Mouse (Mus musculus) B cell, adult 62 days (primary cell): ENCODE measurements around the gene Pnpla7. TPM values are rescaled to one million over a fixed set of nuclear protein-coding genes. Genes with fewer than 3 reads are reported as not detected.

Experiments used
- total RNA-seq: library from RNA; stranded (reverse); gene quantifications from 4 replicates; pipeline ENCODE4 v1.2.4, GENCODE M21; 2023

The Pnpla7 gene
- total RNA-seq = 120 to 131 TPM (median 127 TPM) in 4 replicates

GRCm38 (mm10) chr2:24975704-24976297, at the start of gene Pnpla7:
Gene Pnpla7 (plus strand): TSS chr2:24976033.

DNA sequence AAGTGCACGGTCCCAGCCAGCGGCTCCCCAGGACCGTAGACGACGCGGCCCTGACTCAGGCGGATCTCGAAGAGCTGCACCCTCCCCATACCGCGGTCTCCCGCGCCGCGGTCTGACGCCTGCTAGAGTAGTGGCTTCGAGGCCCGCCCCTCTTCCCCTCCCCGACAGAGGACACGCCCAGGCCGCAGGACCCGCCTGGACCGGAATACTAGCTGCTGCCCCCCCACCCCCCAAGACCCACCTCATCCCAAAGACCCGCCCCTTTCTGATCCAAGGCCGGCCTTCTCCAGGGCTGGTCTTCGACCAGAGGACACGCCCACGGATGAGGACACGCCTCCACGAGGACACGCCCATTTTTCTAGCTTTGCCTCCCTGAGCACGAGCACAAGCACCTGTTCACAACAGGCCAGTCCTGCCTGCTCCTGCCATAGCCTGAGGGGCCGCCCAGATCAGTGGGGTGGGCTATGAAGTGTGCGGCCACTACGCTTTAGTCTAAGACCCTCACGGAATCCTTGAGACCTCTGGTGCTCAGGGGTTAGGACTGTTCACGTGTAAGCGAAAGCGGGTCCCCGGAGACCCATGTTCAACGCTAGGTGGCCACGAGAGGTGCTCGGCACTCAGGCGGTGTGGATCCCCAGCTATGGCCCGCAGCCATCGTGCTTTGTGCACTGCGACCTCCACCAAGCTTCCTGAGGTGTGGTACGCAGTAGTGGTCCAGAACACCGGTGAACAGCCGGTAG, 40.6 kb upstream of the Pnpla7 start, which contains the start of gene Arrdc1:
Arrdc1 (minus strand) TSS at position 196 of the 740 bp plus-strand sequence.

DNA sequence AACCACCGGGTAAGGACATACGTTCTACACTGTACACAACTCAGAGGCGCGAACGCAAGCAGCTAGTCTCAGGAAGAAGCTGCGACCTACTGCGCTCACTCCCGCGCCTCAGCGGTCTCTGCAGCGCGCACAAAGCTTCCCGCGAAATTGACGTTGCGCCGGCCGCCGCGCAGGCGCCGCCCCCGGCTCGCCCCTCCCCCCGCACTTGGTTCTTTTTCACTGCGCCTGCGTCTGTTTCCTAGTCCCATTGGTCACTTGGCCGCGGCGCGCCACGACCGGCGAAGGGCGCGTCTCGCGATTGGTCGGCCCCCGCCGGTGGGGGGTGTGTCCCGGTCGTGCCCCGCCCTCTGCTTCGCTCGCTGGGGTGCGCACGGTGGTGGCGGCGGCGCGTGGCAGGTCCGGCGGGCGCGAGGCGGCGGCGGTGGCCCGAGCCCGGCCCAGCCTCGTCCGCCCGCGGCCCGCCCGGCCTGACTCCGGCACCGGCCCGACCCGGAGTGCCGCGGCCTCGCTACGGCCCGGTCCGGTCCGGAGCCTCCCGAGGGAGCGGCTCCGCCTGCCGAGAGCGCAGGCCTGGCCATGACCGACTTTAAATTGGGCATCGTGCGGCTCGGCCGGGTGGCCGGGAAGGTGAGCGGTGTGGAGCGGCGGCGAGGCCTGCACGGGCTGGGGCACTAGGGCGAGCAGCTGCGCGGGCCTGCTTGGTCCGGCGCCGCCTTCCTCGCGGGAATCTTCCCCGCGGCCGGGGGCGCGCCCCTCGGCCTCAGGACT, 26.2 kb upstream of the Pnpla7 start, which contains the start of gene Zmynd19:
Zmynd19 (plus strand) TSS at position 372 of the 768 bp plus-strand sequence.

DNA sequence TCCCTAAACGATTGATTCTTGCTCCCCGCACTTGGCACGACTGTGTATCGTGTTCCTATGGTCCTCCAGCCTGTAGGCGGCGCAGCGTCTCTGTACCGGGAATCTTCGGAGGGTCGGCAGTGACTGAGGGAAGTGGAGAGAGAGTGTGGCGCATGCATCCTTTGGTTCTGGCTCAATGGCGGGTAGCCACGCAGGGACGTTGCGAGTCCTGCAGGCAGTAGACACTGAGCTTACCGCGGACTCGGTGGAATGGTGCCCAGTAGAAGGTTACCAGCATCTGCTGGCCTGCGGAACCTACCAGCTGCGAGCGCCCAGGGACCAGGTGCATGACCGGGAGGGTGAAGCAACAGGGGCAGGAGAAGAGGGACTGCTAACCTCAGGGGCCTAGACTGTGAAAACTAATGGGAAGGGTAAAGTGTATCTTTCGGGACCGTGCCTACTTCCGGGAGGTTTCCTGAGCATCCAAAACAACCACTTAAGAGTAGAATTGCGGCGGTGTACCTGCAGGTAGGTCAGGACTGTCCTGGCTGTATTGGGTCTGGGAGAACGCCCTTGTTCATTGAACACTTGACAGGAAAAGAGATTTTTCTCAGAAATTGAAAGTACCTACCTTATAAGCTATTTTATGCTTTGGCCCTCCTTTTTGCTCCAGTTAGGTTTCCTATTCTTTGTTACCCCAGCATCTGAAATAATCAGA, 13.4 kb upstream of the Pnpla7 start, which contains the start of gene Dph7:
Dph7 (plus strand) TSS at position 97 of the 697 bp plus-strand sequence.

GRCm38 (mm10) chr2:24974906-24975703, 728 bp upstream of the Pnpla7 start, which contains the start of gene Mrpl41:
Gene Mrpl41 (minus strand): TSS chr2:24975098.

DNA sequence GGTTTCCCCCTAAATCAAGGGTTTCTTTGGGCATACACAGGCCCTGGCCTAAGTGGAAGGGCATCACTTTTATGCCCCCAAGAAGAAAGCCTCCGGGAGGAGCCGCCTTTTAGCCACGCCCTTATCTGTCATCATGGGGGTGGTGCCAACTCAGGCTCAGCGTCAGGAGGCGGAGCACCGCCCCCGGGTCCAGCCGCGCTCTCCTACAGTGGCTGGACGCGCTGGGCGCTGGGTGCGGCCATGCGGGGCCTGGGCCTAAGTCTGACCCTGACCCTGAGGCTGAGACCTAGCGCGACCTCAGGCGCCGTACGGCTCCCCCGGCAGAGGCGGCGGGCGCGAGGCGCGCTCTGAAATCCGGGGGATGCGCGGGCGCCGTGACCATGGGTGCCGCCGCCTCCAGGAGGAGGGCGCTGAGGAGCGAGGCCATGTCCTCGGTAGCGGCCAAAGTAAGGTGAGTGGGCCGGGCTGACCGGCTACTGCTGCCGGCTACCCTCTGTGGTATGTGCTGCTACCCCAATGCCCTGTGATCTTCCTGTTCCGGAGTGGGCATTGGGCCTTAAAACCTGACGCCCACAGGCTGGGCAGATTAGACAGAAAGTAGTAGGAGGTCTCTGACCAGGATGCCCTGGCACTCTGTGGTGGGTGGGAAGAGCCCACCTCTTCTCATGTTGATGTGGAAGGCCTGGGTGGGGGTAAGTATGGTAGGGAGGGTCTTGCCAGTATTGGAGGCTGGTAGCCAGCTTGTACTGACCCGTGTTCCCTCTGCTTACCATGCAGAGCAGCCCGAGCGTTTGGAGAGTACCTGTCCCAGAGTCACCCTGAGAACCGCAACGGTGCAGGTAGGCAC, 78.6 kb downstream of the Pnpla7 start, which contains the start of gene Nsmf:
Nsmf (plus strand) TSS at position 135 of the 847 bp plus-strand sequence.

DNA sequence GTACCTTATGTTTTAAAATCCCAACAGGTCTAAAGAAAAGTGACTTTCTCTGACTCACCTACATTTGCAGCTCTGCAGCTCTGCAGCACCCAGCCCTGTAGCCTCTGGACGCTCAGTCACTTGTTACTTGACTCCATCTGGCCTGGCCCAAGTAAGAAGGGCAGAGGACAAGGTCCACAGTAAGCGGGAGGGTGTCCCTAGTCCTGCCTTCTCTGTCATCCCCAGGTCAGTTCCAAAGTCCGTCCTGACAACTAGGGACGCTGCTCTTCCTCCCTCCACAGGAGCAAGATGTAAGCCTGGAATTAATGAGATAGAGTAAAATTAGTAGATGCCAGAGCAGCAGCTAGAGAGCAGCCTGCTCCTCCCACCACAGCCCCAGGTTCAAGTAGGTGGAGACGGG, 104.2 kb downstream of the Pnpla7 start, which contains the start of gene Entpd8:
Entpd8 (plus strand) TSS at position 229 of the 400 bp plus-strand sequence.

DNA sequence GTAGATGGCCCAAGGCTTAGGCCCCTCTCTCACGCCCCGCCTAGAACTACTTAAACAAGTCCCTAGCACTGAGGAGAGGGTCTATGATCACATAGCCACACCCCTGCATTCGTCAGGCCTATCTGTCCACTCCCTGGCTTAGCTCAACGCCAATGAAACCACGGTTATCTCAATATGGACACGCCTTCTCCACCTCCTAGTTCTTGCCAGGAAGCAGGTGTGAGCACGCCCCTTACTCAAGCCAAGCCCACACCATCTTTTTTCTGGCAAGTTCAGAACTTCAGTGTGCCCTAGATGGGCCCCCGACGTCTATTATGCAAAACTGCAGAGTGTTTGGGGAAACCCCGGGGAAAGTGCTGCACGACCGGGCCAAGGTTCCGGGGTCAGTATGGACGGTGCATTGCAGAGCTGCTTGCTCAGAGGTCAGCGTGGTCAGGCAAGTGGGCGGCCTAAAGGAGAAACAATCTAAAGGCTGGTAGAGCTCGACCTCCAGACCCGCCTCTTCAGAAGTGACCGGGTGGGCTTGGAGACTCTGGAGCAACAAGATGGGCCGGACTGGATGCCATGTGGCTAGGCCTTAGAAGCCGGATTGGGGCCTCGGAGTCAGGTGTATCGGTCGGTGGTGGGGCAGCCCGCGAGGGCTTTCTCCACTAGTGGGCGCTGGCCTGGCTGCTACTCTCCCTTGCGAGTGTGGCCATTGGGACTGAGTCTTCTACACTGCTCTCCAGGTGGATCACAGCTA, 119.4 kb downstream of the Pnpla7 start, which contains the start of gene Noxa1:
Noxa1 (minus strand) TSS at position 41 of the 742 bp plus-strand sequence.

Other genes starting within 250 kb of the Pnpla7 start
- 0.12 to 0.30 TPM (median 0.16 TPM) in 3 of 4 replicates, not detected in the other for gene Cacna1b, start 212.9 kb upstream of the Pnpla7 start, total RNA-seq
- 125 to 127 TPM (median 126 TPM) in 4 replicates for gene Ehmt1, start 56.4 kb upstream of the Pnpla7 start, total RNA-seq
- 118 to 128 TPM (median 125 TPM) in 4 replicates for gene Arrdc1, start 40.8 kb upstream of the Pnpla7 start, total RNA-seq
- gene Zmynd19, start 26.2 kb upstream of the Pnpla7 start, total RNA-seq = 15.1 to 24.6 TPM (median 17.8 TPM) in 4 replicates
- gene Dph7, start 13.6 kb upstream of the Pnpla7 start, total RNA-seq = 11.7 to 12.7 TPM (median 12.3 TPM) in 4 replicates
- gene Mrpl41, start 935 bp upstream of the Pnpla7 start, total RNA-seq = 19.0 to 23.1 TPM (median 21.2 TPM) in 4 replicates
- 38.8 to 54.8 TPM (median 42.4 TPM) in 4 replicates for gene Nsmf, start 78.3 kb downstream of the Pnpla7 start, total RNA-seq
- not detected in 4 replicates for gene Entpd8, start 104.3 kb downstream of the Pnpla7 start, total RNA-seq
- not detected in 4 replicates for gene Noxa1, start 119.1 kb downstream of the Pnpla7 start, total RNA-seq
- 5.2 to 8.3 TPM (median 7.2 TPM) in 4 replicates for gene Nrarp, start 204.7 kb downstream of the Pnpla7 start, total RNA-seq
- gene Tor4a, start 220.9 kb downstream of the Pnpla7 start, total RNA-seq = 29.8 to 31.9 TPM (median 30.9 TPM) in 4 replicates
- 71.6 to 75.6 TPM (median 72.5 TPM) in 4 replicates for gene Nelfb, start 235.5 kb downstream of the Pnpla7 start, total RNA-seq
- gene Stpg3, start 238.6 kb downstream of the Pnpla7 start, total RNA-seq = not detected in 4 replicates
- 0.89 TPM in 1 of 4 replicates, not detected in the others for gene Fam166a, start 242.7 kb downstream of the Pnpla7 start, total RNA-seq
- 101 to 123 TPM (median 110 TPM) in 4 replicates for gene Tubb4b, start 248.7 kb downstream of the Pnpla7 start, total RNA-seq